ENCODE assay signal across 14 mouse cellular contexts in the genomic region with DNA sequence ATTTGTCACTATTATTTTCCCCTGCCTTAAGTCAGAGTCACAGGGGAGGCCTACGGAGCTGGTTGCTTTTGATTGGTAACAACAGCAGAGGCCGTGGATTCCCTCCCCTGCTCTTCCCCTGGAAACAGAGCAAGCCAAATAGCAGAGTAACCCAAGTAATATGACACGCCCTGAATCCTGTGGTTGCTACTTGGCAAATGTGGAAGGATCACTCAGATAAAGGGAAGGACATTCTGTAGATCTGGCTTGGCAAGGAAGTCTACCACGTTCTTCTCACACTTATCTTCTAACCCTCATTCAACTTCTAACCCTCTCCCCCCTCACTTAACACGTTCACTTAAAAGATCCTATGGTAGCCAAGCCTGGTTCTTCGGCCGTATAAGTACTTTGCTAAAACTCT. TPM values are rescaled to one million over a fixed set of nuclear protein-coding genes. Genes with fewer than 3 reads are reported as not detected.
DNase-seq lines count a peak whose midpoint lies in the region; ATAC-seq lines count a peak whose summit lies in the region.
"Had no signal": no experiment of that assay in that cellular context is flagged by ENCODE, and none has a peak within 500 bp of the region (broad histone marks: within the 10 kb centered on the region; RNA-seq: fewer than 3 reads in every experiment).

No protein-coding gene starts in this region.

- 0 out of 2 replicates have a peak, but pooled peaks have one; percentile 5 for ATAC-seq in lung, embryonic 16.5 days (ENCODE audit: low read depth)
- peak; percentile 50; the same call in 1 of the 2 replicates for ATAC-seq in heart, embryonic 15.5 days (replicated peaks; ENCODE audit: insufficient number of reproducible peaks, insufficient read depth, low FRiP score, low read depth)
- peak; percentile 51; the same call in 1 of the 2 replicates for ATAC-seq in megakaryocyte, adult 5-6 weeks (ENCODE audit: poor library complexity, severe bottlenecking)
- ATAC-seq in intestine, embryonic 15.5 days = no peak
- ATAC-seq: Patski had no signal

- peaks cover 2% of the 10 kb centered on the region for H3K36me3 ChIP-seq in lung, embryonic 16.5 days (ENCODE audit: control insufficient read depth, insufficient read depth, low read length)
- peaks cover 4% of the 10 kb centered on the region; the same call in 1 of the 2 replicates for H3K36me3 ChIP-seq in heart, embryonic 15.5 days
- H3K36me3 ChIP-seq in intestine, embryonic 15.5 days = 0 out of 2 replicates have a peak, but pooled peaks cover 3% of the 10 kb centered on the region

- H3K27me3 ChIP-seq in lung, embryonic 16.5 days (ENCODE audit: control insufficient read depth, insufficient read depth, low read depth, low read length) = no peaks in the 10 kb centered on the region
- H3K27me3 ChIP-seq in heart, embryonic 15.5 days = no peaks in the 10 kb centered on the region
- no peaks in the 10 kb centered on the region for H3K27me3 ChIP-seq in intestine, embryonic 15.5 days (replicated peaks)
- H3K27me3 ChIP-seq: limb, embryonic 13.5 days; neural tube, embryonic 12.5 days; Patski had no signal

- H3K4me1 ChIP-seq in lung, embryonic 16.5 days (replicated peaks; ENCODE audit: control insufficient read depth, insufficient read depth, low read length) = no peaks in the 10 kb centered on the region
- no peaks in the 10 kb centered on the region for H3K4me1 ChIP-seq in heart, embryonic 15.5 days (replicated peaks)
- no peaks in the 10 kb centered on the region for H3K4me1 ChIP-seq in intestine, embryonic 15.5 days (replicated peaks)
- H3K4me1 ChIP-seq: limb, embryonic 13.5 days; neural tube, embryonic 12.5 days had no signal

- H3K9ac ChIP-seq in lung, embryonic 16.5 days (ENCODE audit: low read length) = no peak overlapping the region
- H3K9ac ChIP-seq in heart, embryonic 15.5 days = no peak overlapping the region
- no peak overlapping the region for H3K9ac ChIP-seq in intestine, embryonic 15.5 days
- H3K9ac ChIP-seq: limb, embryonic 13.5 days; neural tube, embryonic 12.5 days had no signal

- no peak overlapping the region for H3K4me2 ChIP-seq in lung, embryonic 16.5 days (ENCODE audit: low read depth, low read length)
- H3K4me2 ChIP-seq in heart, embryonic 15.5 days = no peak overlapping the region
- H3K4me2 ChIP-seq in intestine, embryonic 15.5 days (replicated peaks) = no peak overlapping the region
- H3K4me2 ChIP-seq: limb, embryonic 13.5 days; neural tube, embryonic 12.5 days had no signal

- H3K4me3 ChIP-seq in lung, embryonic 16.5 days (ENCODE audit: low read length) = no peak overlapping the region
- no peak overlapping the region for H3K4me3 ChIP-seq in heart, embryonic 15.5 days
- no peak overlapping the region for H3K4me3 ChIP-seq in intestine, embryonic 15.5 days (replicated peaks)
- H3K4me3 ChIP-seq: erythroblast, embryonic 14.5 days; limb, embryonic 13.5 days; neural tube, embryonic 12.5 days had no signal

- H3K9me3 ChIP-seq in lung, embryonic 16.5 days (ENCODE audit: control insufficient read depth, low read length) = no peaks in the 10 kb centered on the region
- H3K9me3 ChIP-seq in heart, embryonic 15.5 days (replicated peaks) = no peaks in the 10 kb centered on the region
- no peaks in the 10 kb centered on the region for H3K9me3 ChIP-seq in intestine, embryonic 15.5 days
- H3K9me3 ChIP-seq: limb, embryonic 13.5 days; neural tube, embryonic 12.5 days had no signal

- no peak for DNase-seq in lung, postnatal 36 days
- DNase-seq in NIH3T3 (ENCODE audit: low read depth) = peak; percentile 82
- DNase-seq in cerebellum, postnatal 4 days (ENCODE audit: low spot score in 2 of 2) = no peak
- DNase-seq: cerebellum, adult 9-10 months; gastrocnemius, postnatal 36 days had no signal

- no peak overlapping the region for H3K27ac ChIP-seq in lung, embryonic 16.5 days (ENCODE audit: low read length)
- 0 out of 2 replicates have a peak overlapping the region, but pooled peaks have one; percentile 6 for H3K27ac ChIP-seq in heart, embryonic 15.5 days
- no peak overlapping the region for H3K27ac ChIP-seq in intestine, embryonic 15.5 days
- H3K27ac ChIP-seq: limb, embryonic 13.5 days; neural tube, embryonic 12.5 days; stomach, postnatal 0 days had no signal

- WGBS in lung, embryonic 16.5 days = 55% methylated on average over 7 of the region's 7 CpGs
- WGBS in heart, embryonic 15.5 days = 46% methylated on average over 7 of the region's 7 CpGs
- 65% methylated on average over 7 of the region's 7 CpGs for WGBS in intestine, embryonic 15.5 days

RNA-seq across cellular contexts. Expression of gene Pde6d, which starts 24.6 kb away (rescaled TPM):
- 46.9 and 50.2 TPM in 2 replicates for polyA plus RNA-seq in lung, embryonic 16.5 days (2015; fragmentation: Nextera tagmentation; extraction: Ambion mirVana)
- polyA plus RNA-seq in heart, embryonic 15.5 days (2015; fragmentation: Nextera tagmentation; extraction: Ambion mirVana) = 61.6 and 73.0 TPM in 2 replicates
- 33.6 and 38.8 TPM in 2 replicates for total RNA-seq in megakaryocyte, adult 5-6 weeks (2015)
- 14.3 and 17.2 TPM in 2 replicates for total RNA-seq in megakaryocyte, adult 5-6 weeks (2017)
- polyA plus RNA-seq in intestine, embryonic 15.5 days (2015; fragmentation: Nextera tagmentation; extraction: Ambion mirVana) = 45.8 and 56.6 TPM in 2 replicates

RNA-seq across cellular contexts. Expression of gene Cops7b, which starts 24.8 kb away (rescaled TPM):
- polyA plus RNA-seq in lung, embryonic 16.5 days (2015; fragmentation: Nextera tagmentation; extraction: Ambion mirVana) = 34.1 and 35.1 TPM in 2 replicates
- 21.7 and 25.3 TPM in 2 replicates for polyA plus RNA-seq in heart, embryonic 15.5 days (2015; fragmentation: Nextera tagmentation; extraction: Ambion mirVana)
- 5.8 and 6.8 TPM in 2 replicates for total RNA-seq in megakaryocyte, adult 5-6 weeks (2015)
- 11.8 and 30.3 TPM in 2 replicates for total RNA-seq in megakaryocyte, adult 5-6 weeks (2017)
- 32.3 and 33.0 TPM in 2 replicates for polyA plus RNA-seq in intestine, embryonic 15.5 days (2015; fragmentation: Nextera tagmentation; extraction: Ambion mirVana)

RNA-seq across cellular contexts. Expression of gene Ptma, which starts 31.3 kb away (rescaled TPM):
- 2,358 and 2,609 TPM in 2 replicates for polyA plus RNA-seq in lung, embryonic 16.5 days (2015; fragmentation: Nextera tagmentation; extraction: Ambion mirVana)
- polyA plus RNA-seq in heart, embryonic 15.5 days (2015; fragmentation: Nextera tagmentation; extraction: Ambion mirVana) = 791 and 881 TPM in 2 replicates
- total RNA-seq in megakaryocyte, adult 5-6 weeks (2015) = 3,234 and 3,618 TPM in 2 replicates
- 4,288 and 4,305 TPM in 2 replicates for total RNA-seq in megakaryocyte, adult 5-6 weeks (2017)
- 2,151 and 2,475 TPM in 2 replicates for polyA plus RNA-seq in intestine, embryonic 15.5 days (2015; fragmentation: Nextera tagmentation; extraction: Ambion mirVana)
